Comparison of ENCODE assay signal across 8 mouse cellular contexts in genomic region chr4:149990212-149990953, GRCm38 (mm10). TPM values are rescaled to one million over a fixed set of nuclear protein-coding genes. Genes with fewer than 3 reads are reported as not detected.
DNase-seq lines count a peak whose midpoint lies in the region; ATAC-seq and TF ChIP-seq lines count a peak whose summit lies in the region.

No protein-coding gene starts in this region.

- no peak for TF ChIP-seq EP300 in liver, postnatal 0 days (IDR thresholded peaks at IDR 0.05; ENCODE audit: low read depth)

- H3K4me2 ChIP-seq in hindbrain, postnatal 0 days (ENCODE audit: low read depth, low read length): no peak overlapping the region
- peak overlapping the region; percentile 29 for H3K4me2 ChIP-seq in liver, postnatal 0 days (ENCODE audit: low read depth, low read length)

- no peak overlapping the region for H3K4me3 ChIP-seq in layer of hippocampus, adult 2 months
- H3K4me3 ChIP-seq in hindbrain, postnatal 0 days (ENCODE audit: low read length): no peak overlapping the region
- no peak overlapping the region for H3K4me3 ChIP-seq in liver, postnatal 0 days (ENCODE audit: low read depth, low read length)

- H3K9me3 ChIP-seq in hindbrain, postnatal 0 days (ENCODE audit: low read length): no peaks in the 10 kb centered on the region
- no peaks in the 10 kb centered on the region for H3K9me3 ChIP-seq in liver, postnatal 0 days (ENCODE audit: low read length)

- no peak for DNase-seq in layer of hippocampus, adult 2 months (ENCODE audit: low spot score in 2 of 2)
- DNase-seq in layer of hippocampus, adult 9-10 months (ENCODE audit: low spot score): no peak
- peak; percentile 97 for DNase-seq in cerebellum, adult 9-10 months
- peak; percentile 54 for DNase-seq in gastrocnemius, postnatal 10 days
- DNase-seq in hindbrain, postnatal 0 days (ENCODE audit: low spot score): peak; percentile 77
- DNase-seq in liver, postnatal 0 days: no peak
- peak; percentile 35 for DNase-seq in thymus, postnatal 25 days
- DNase-seq in ovary, postnatal 36 days (ENCODE audit: low spot score): no peak

- WGBS in hindbrain, postnatal 0 days: 15% methylated on average over 8 of the region's 8 CpGs
- 29% methylated on average over 8 of the region's 8 CpGs for WGBS in liver, postnatal 0 days (ENCODE audit: insufficient replicate concordance)

- peaks cover 16% of the 10 kb centered on the region for H3K4me1 ChIP-seq in hindbrain, postnatal 0 days (ENCODE audit: insufficient read depth, low read length)
- H3K4me1 ChIP-seq in liver, postnatal 0 days (ENCODE audit: insufficient read depth): peaks cover 51% of the 10 kb centered on the region

- peak overlapping the region; percentile 53; the same call in 1 of the 2 replicates for H3K27ac ChIP-seq in layer of hippocampus, adult 2 months
- peak overlapping the region; percentile 67 for H3K27ac ChIP-seq in hindbrain, postnatal 0 days
- peak overlapping the region; percentile 86 for H3K27ac ChIP-seq in liver, postnatal 0 days (ENCODE audit: low read depth)

- no peaks in the 10 kb centered on the region for H3K36me3 ChIP-seq in hindbrain, postnatal 0 days (ENCODE audit: insufficient read depth, low read length)
- H3K36me3 ChIP-seq in liver, postnatal 0 days (replicated peaks; ENCODE audit: insufficient read depth, low read length): peaks cover 35% of the 10 kb centered on the region

- no peaks in the 10 kb centered on the region; the same call in 1 of the 2 replicates for H3K27me3 ChIP-seq in hindbrain, postnatal 0 days (ENCODE audit: insufficient read depth, low read length)
- no peaks in the 10 kb centered on the region for H3K27me3 ChIP-seq in liver, postnatal 0 days (ENCODE audit: insufficient read depth, low read length)

- H3K9ac ChIP-seq in hindbrain, postnatal 0 days (replicated peaks; ENCODE audit: low read length): 0 out of 2 replicates have a peak overlapping the region, but pooled peaks have one; percentile 13
- H3K9ac ChIP-seq in liver, postnatal 0 days (replicated peaks): no peak overlapping the region; the same call in 1 of the 2 replicates

- ATAC-seq in hindbrain, postnatal 0 days: peak; percentile 86
- peak; percentile 15 for ATAC-seq in liver, postnatal 0 days

- no peak for TF ChIP-seq CTCF in layer of hippocampus, adult 2 months (conservative IDR thresholded peaks at IDR 0.05)
- no peak for TF ChIP-seq CTCF in hindbrain, postnatal 0 days (IDR thresholded peaks at IDR 0.05; ENCODE audit: low read depth)
- TF ChIP-seq CTCF in liver, postnatal 0 days (IDR thresholded peaks at IDR 0.05; ENCODE audit: low read depth): no peak

RNA-seq across cellular contexts. Expression of gene H6pd, which starts 18.4 kb away (rescaled TPM):
- total RNA-seq in layer of hippocampus, adult 2 months (2021): 10 to 100 TPM in 1 of 2 experiments, 1 to 10 TPM in 1; 9.5 to 11.1 TPM
- total RNA-seq in gastrocnemius, postnatal 10 days (2021): 10 to 100 TPM; 57.1 to 61.3 TPM
- 15.0 and 16.9 TPM in 2 replicates for total RNA-seq in hindbrain, postnatal 0 days (2014; rRNA removed)
- 3.0 and 3.4 TPM in 2 replicates for polyA plus RNA-seq in hindbrain, postnatal 0 days (2015; fragmentation: Nextera tagmentation; extraction: Ambion mirVana)
- 33.0 and 36.5 TPM in 2 replicates for polyA plus RNA-seq in liver, postnatal 0 days (2015; fragmentation: Nextera tagmentation; extraction: Ambion mirVana)

RNA-seq across cellular contexts. Expression of gene Spsb1, which starts 35.5 kb away (rescaled TPM):
- 10 to 100 TPM; 30.3 to 33.3 TPM for total RNA-seq in layer of hippocampus, adult 2 months (2021)
- total RNA-seq in gastrocnemius, postnatal 10 days (2021): 10 to 100 TPM; 18.9 to 21.1 TPM
- 13.7 and 18.4 TPM in 2 replicates for total RNA-seq in hindbrain, postnatal 0 days (2014; rRNA removed)
- polyA plus RNA-seq in hindbrain, postnatal 0 days (2015; fragmentation: Nextera tagmentation; extraction: Ambion mirVana): 8.9 and 9.2 TPM in 2 replicates
- 1.3 and 1.7 TPM in 2 replicates for polyA plus RNA-seq in liver, postnatal 0 days (2015; fragmentation: Nextera tagmentation; extraction: Ambion mirVana)

Comparison
In these comparisons a context has a peak if more than half of its experiments do, and no peak if none do; other contexts are left out.
1. DNase-seq: peak in cerebellum, adult 9-10 months (single experiment), gastrocnemius, postnatal 10 days (single experiment), hindbrain, postnatal 0 days (single experiment) and thymus, postnatal 25 days (single experiment); none in layer of hippocampus, adult 2 months (0 of 2), layer of hippocampus, adult 9-10 months (single experiment), liver, postnatal 0 days (single experiment) and ovary, postnatal 36 days (single experiment).
2. Peak in every context shown above with its lines, with median percentiles within 50 percentile points of each other: H3K27ac ChIP-seq.